Mouse (Mus musculus): ENCODE results near the gene Kctd6. TPM values are rescaled to one million over a fixed set of nuclear protein-coding genes. Genes with fewer than 3 reads are reported as not detected.

The Kctd6 gene
- polyA plus RNA-seq, 1 experiment = 17.2 TPM

GRCm38 (mm10) chr14:8232155-8232910, 18.4 kb downstream of the Kctd6 start:
- Histone ChIP-seq H3K27ac (ENCODE audit: insufficient read depth, low read depth, low read length) (no peak overlapping the region), H3K36me3 (ENCODE audit: control insufficient read depth, insufficient read depth, low read length) (no peaks in the 10 kb centered on the region), H3K27me3 (replicated peaks; ENCODE audit: control insufficient read depth, insufficient read depth, low read length) (no peaks in the 10 kb centered on the region), H3K4me1 (ENCODE audit: control insufficient read depth, insufficient read depth, low read length) (no peaks in the 10 kb centered on the region), H3K4me3 (ENCODE audit: insufficient read depth, low read depth, low read length) (no peak overlapping the region)
- DNase-seq = no peak
- 77% methylated on average over 6 of the region's 6 CpGs for WGBS
- TF ChIP-seq POLR2A (IDR thresholded peaks at IDR 0.05; ENCODE audit: low read depth, low read length) (no peak), CTCF (conservative IDR thresholded peaks at IDR 0.05; ENCODE audit: insufficient read depth, insufficient read length, low read depth, low read length) (no peak)

GRCm38 (mm10) chr14:8233252-8233651, 19.3 kb downstream of the Kctd6 start:
- Histone ChIP-seq H3K4me3 (ENCODE audit: insufficient read depth, low read depth, low read length) (no peak overlapping the region), H3K36me3 (ENCODE audit: control insufficient read depth, insufficient read depth, low read length) (no peaks in the 10 kb centered on the region), H3K4me1 (ENCODE audit: control insufficient read depth, insufficient read depth, low read length) (no peaks in the 10 kb centered on the region), H3K27ac (ENCODE audit: insufficient read depth, low read depth, low read length) (no peak overlapping the region), H3K27me3 (replicated peaks; ENCODE audit: control insufficient read depth, insufficient read depth, low read length) (no peaks in the 10 kb centered on the region)
- 67% methylated on average over 1 of the region's 1 CpGs for WGBS
- no peak for TF ChIP-seq CTCF (conservative IDR thresholded peaks at IDR 0.05; ENCODE audit: insufficient read depth, insufficient read length, low read depth, low read length)
- TF ChIP-seq POLR2A (IDR thresholded peaks at IDR 0.05; ENCODE audit: low read depth, low read length) = no peak
- DNase-seq = no peak

- Histone ChIP-seq H3K4me1 (ENCODE audit: control insufficient read depth, insufficient read depth, low read length) (peaks cover 18% of the 10 kb centered on the region; the same call in 1 of the 2 replicates), H3K27me3 (replicated peaks; ENCODE audit: control insufficient read depth, insufficient read depth, low read length) (no peaks in the 10 kb centered on the region), H3K4me3 (ENCODE audit: insufficient read depth, low read depth, low read length) (no peak overlapping the region), H3K36me3 (ENCODE audit: control insufficient read depth, insufficient read depth, low read length) (no peaks in the 10 kb centered on the region), H3K27ac (ENCODE audit: insufficient read depth, low read depth, low read length) (peak overlapping the region; percentile 0; the same call in 1 of the 2 replicates)
- DNase-seq = peak; percentile 52
- TF ChIP-seq POLR2A (IDR thresholded peaks at IDR 0.05; ENCODE audit: low read depth, low read length) (no peak), CTCF (conservative IDR thresholded peaks at IDR 0.05; ENCODE audit: insufficient read depth, insufficient read length, low read depth, low read length) (no peak)
Measured at GRCm38 (mm10) chr14:8241816-8242215, 27.9 kb downstream of the Kctd6 start.

- 57% methylated on average over 5 of the region's 5 CpGs for WGBS
Measured at GRCm38 (mm10) chr14:8242388-8242920, 28.5 kb downstream of the Kctd6 start.

GRCm38 (mm10) chr14:8243136-8243888, 29.4 kb downstream of the Kctd6 start:
- Histone ChIP-seq H3K4me3 (ENCODE audit: insufficient read depth, low read depth, low read length) (no peak overlapping the region), H3K27ac (ENCODE audit: insufficient read depth, low read depth, low read length) (peak overlapping the region; percentile 60; the same call in 1 of the 2 replicates), H3K4me1 (ENCODE audit: control insufficient read depth, insufficient read depth, low read length) (peaks cover 18% of the 10 kb centered on the region; the same call in 1 of the 2 replicates), H3K36me3 (ENCODE audit: control insufficient read depth, insufficient read depth, low read length) (no peaks in the 10 kb centered on the region), H3K27me3 (replicated peaks; ENCODE audit: control insufficient read depth, insufficient read depth, low read length) (no peaks in the 10 kb centered on the region)
- TF ChIP-seq POLR2A (IDR thresholded peaks at IDR 0.05; ENCODE audit: low read depth, low read length) (no peak), CTCF (conservative IDR thresholded peaks at IDR 0.05; ENCODE audit: insufficient read depth, insufficient read length, low read depth, low read length) (no peak)
- DNase-seq = peak; percentile 75
- 61% methylated on average over 8 of the region's 8 CpGs for WGBS

More at GRCm38 (mm10) chr14:8242388-8242920, 28.5 kb downstream of the Kctd6 start:
- Histone ChIP-seq H3K4me1 (ENCODE audit: control insufficient read depth, insufficient read depth, low read length) (peaks cover 18% of the 10 kb centered on the region; the same call in 1 of the 2 replicates), H3K27me3 (replicated peaks; ENCODE audit: control insufficient read depth, insufficient read depth, low read length) (no peaks in the 10 kb centered on the region), H3K36me3 (ENCODE audit: control insufficient read depth, insufficient read depth, low read length) (no peaks in the 10 kb centered on the region), H3K4me3 (ENCODE audit: insufficient read depth, low read depth, low read length) (no peak overlapping the region), H3K27ac (ENCODE audit: insufficient read depth, low read depth, low read length) (peak overlapping the region; percentile 0; the same call in 1 of the 2 replicates)
- DNase-seq = peak; percentile 70
- peak; percentile 79 for TF ChIP-seq CTCF (conservative IDR thresholded peaks at IDR 0.05; ENCODE audit: insufficient read depth, insufficient read length, low read depth, low read length)
- no peak for TF ChIP-seq POLR2A (IDR thresholded peaks at IDR 0.05; ENCODE audit: low read depth, low read length)

- 59% methylated on average over 5 of the region's 5 CpGs for WGBS
- TF ChIP-seq CTCF (conservative IDR thresholded peaks at IDR 0.05; ENCODE audit: insufficient read depth, insufficient read length, low read depth, low read length) = no peak
- no peak for TF ChIP-seq POLR2A (IDR thresholded peaks at IDR 0.05; ENCODE audit: low read depth, low read length)
- peak; percentile 91 for DNase-seq
- Histone ChIP-seq H3K27ac (ENCODE audit: insufficient read depth, low read depth, low read length) (peak overlapping the region; percentile 94), H3K4me1 (ENCODE audit: control insufficient read depth, insufficient read depth, low read length) (peaks cover 18% of the 10 kb centered on the region; the same call in 1 of the 2 replicates), H3K4me3 (ENCODE audit: insufficient read depth, low read depth, low read length) (no peak overlapping the region), H3K36me3 (ENCODE audit: control insufficient read depth, insufficient read depth, low read length) (no peaks in the 10 kb centered on the region), H3K27me3 (replicated peaks; ENCODE audit: control insufficient read depth, insufficient read depth, low read length) (no peaks in the 10 kb centered on the region)
Measured at GRCm38 (mm10) chr14:8244211-8244611, 30.3 kb downstream of the Kctd6 start.

Measured in kidney, adult 2 months (tissue).